Mouse (Mus musculus): ENCODE measurements around the gene Uba2. TPM values are rescaled to one million over a fixed set of nuclear protein-coding genes. Genes with fewer than 3 reads are reported as not detected.
"Not testable (repeated sequence)": the region's sequence is repeated elsewhere in the genome, so short reads cannot be mapped to it uniquely, and the experiment has no call there.

Uba2 gene
- polyA plus RNA-seq, 1 experiment from 2014 or later = 187 TPM

DNA sequence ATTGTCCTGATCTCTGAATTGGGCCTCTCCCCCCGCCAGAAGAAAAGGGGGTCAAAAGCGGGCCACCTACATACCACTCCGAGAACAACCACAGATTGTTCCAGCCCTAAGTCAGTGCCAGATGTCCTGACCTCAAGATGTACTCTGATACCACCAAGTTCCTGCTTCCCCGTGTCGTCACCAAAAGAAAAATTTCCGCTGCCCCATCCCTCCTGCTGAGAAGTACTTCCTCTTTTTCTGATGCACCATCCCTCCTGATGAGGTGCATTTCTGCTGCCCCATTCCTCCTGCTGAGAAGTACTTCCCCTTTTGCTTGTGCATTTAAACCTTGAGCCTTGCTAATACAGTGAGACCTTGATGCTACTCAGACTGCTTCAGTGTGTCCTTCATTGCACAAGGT, 6.8 kb upstream of the Uba2 start:
- not testable (repeated sequence) for H3K4me2 ChIP-seq (ENCODE audit: low read length); H3K4me1 ChIP-seq (replicated peaks; ENCODE audit: control insufficient read depth, insufficient read depth, low read length); H3K4me3 ChIP-seq (ENCODE audit: low read depth, low read length); ATAC-seq (replicated peaks; ENCODE audit: low FRiP score, low TSS enrichment, low read depth); H3K36me3 ChIP-seq (ENCODE audit: control insufficient read depth, insufficient read depth, low read length); H3K9me3 ChIP-seq (ENCODE audit: control insufficient read depth, low read length); H3K27me3 ChIP-seq (replicated peaks; ENCODE audit: control insufficient read depth, insufficient read depth, low read length); H3K9ac ChIP-seq (ENCODE audit: low read length); H3K27ac ChIP-seq (ENCODE audit: low read depth); DNase-seq (ENCODE audit: low spot score)
- 96% methylated on average over 6 of the region's 6 CpGs for WGBS

GRCm38 (mm10) chr7:34172251-34172650, 2.9 kb upstream of the Uba2 start:
- Histone ChIP-seq H3K27me3 (replicated peaks; ENCODE audit: control insufficient read depth, insufficient read depth, low read length) (no peaks in the 10 kb centered on the region), H3K9me3 (ENCODE audit: control insufficient read depth, low read length) (no peaks in the 10 kb centered on the region), H3K27ac (ENCODE audit: low read depth) (no peak overlapping the region), H3K9ac (ENCODE audit: low read length) (no peak overlapping the region), H3K4me2 (ENCODE audit: low read length) (no peak overlapping the region), H3K4me1 (replicated peaks; ENCODE audit: control insufficient read depth, insufficient read depth, low read length) (no peaks in the 10 kb centered on the region), H3K36me3 (ENCODE audit: control insufficient read depth, insufficient read depth, low read length) (no peaks in the 10 kb centered on the region), H3K4me3 (ENCODE audit: low read depth, low read length) (no peak overlapping the region)
- DNase-seq (ENCODE audit: low spot score) = no peak
- no peak for ATAC-seq (replicated peaks; ENCODE audit: low FRiP score, low TSS enrichment, low read depth)
- 67% methylated on average over 1 of the region's 1 CpGs for WGBS

DNA sequence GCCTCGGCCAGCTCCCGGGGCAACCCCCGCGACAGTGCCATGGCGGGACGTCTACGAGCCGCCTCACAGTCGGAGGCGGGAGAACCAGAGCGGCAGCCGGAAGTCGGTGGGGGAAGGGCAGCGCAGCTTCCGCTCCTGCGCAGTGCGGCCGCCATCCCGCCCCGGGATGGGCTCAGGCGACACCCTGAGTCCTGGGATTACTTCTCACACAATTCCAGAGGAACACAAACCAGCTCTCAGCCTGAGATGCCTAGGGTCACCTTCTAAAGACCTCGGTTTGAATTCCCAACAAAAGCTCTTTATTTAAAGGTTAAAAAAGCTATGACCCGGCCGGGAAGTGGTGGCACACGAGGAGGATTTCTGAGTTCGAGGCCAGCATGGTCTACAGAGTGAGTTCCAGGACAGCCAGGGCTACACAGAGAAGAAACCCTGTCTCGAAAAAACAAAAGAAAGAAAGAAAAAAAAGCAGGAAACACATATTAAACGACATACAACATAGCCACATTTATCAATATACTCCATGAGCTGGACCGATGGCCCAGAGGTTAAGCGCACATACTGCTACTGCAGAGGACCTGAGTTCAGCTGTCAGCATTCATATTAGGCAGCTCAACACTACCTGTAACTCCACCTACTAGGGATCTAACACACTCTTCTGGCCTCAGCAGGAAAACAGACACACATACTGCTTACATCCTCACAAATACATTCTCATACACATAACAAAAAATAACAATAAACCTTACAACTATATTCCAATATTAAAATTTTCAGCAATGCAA, 738 bp downstream of the Uba2 start:
- H3K4me1 ChIP-seq (replicated peaks; ENCODE audit: control insufficient read depth, insufficient read depth, low read length) = peaks cover 6% of the 10 kb centered on the region; the same call in 1 of the 2 replicates

DNA sequence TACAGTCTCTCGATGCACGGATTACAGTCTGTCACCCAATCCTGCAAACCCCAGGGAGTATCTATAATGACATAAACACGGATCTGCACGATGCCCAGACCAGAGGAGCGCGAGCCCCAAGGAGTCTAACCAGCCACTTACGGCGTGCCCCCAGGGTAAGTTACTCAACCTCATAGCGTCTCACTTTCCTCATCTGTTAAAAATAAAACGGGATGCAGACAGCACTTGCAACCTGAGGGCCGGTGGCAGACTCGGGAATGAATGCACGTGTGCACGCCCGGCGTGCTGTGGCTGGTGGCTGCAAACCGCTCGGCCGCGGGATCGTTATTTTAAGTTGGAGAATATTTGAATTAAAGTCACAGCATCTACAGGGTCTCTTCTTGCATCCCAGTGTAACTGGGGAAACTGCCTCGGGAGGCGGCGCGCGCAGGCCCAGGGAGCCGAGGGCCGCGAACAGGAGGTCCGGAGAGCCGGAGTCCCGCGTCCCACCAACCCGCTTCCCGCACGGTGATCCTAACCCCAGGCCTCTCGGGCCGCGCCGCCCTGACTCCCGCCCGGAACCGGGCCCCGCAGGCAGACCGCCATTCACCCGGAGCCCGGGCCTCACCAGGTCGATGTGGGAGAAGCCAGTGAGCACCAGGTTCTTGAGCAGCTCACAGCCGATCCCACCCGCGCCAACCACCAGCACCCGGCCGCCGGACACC, 1.5 kb downstream of the Uba2 start:
- Histone ChIP-seq H3K27me3 (replicated peaks; ENCODE audit: control insufficient read depth, insufficient read depth, low read length) (no peaks in the 10 kb centered on the region), H3K4me1 (replicated peaks; ENCODE audit: control insufficient read depth, insufficient read depth, low read length) (peaks cover 6% of the 10 kb centered on the region; the same call in 1 of the 2 replicates), H3K27ac (ENCODE audit: low read depth) (peak overlapping the region; percentile 82), H3K4me3 (ENCODE audit: low read depth, low read length) (peak overlapping the region; percentile 98), H3K36me3 (ENCODE audit: control insufficient read depth, insufficient read depth, low read length) (peaks cover 25% of the 10 kb centered on the region), H3K4me2 (ENCODE audit: low read length) (peak overlapping the region; percentile 94), H3K9ac (ENCODE audit: low read length) (peak overlapping the region; percentile 86), H3K9me3 (ENCODE audit: control insufficient read depth, low read length) (no peaks in the 10 kb centered on the region)
- DNase-seq (ENCODE audit: low spot score) = peak; percentile 73
- WGBS = under 1% methylated on average over 53 of the region's 54 CpGs
- ATAC-seq (replicated peaks; ENCODE audit: low FRiP score, low TSS enrichment, low read depth) = no peak; the same call in none of the 2 replicates

More for the DNA sequence above, 738 bp downstream of the Uba2 start:
- H3K27me3 ChIP-seq (replicated peaks; ENCODE audit: control insufficient read depth, insufficient read depth, low read length) = no peaks in the 10 kb centered on the region
- H3K27ac ChIP-seq (ENCODE audit: low read depth) = peak overlapping the region; percentile 82
- DNase-seq (ENCODE audit: low spot score) (peak; percentile 96), ATAC-seq (replicated peaks; ENCODE audit: low FRiP score, low TSS enrichment, low read depth) (peak; percentile 95)
- H3K9ac ChIP-seq (ENCODE audit: low read length) = peak overlapping the region; percentile 86
- H3K4me2 ChIP-seq (ENCODE audit: low read length) = peak overlapping the region; percentile 94
- peaks cover 18% of the 10 kb centered on the region for H3K36me3 ChIP-seq (ENCODE audit: control insufficient read depth, insufficient read depth, low read length)
- 10% methylated on average over 27 of the region's 30 CpGs for WGBS
- peak overlapping the region; percentile 98 for H3K4me3 ChIP-seq (ENCODE audit: low read depth, low read length)
- no peaks in the 10 kb centered on the region for H3K9me3 ChIP-seq (ENCODE audit: control insufficient read depth, low read length)

GRCm38 (mm10) chr7:34166850-34167249, 2.5 kb downstream of the Uba2 start:
- Histone ChIP-seq H3K9me3 (ENCODE audit: control insufficient read depth, low read length) (no peaks in the 10 kb centered on the region), H3K9ac (ENCODE audit: low read length) (no peak overlapping the region), H3K36me3 (ENCODE audit: control insufficient read depth, insufficient read depth, low read length) (peaks cover 36% of the 10 kb centered on the region), H3K27me3 (replicated peaks; ENCODE audit: control insufficient read depth, insufficient read depth, low read length) (no peaks in the 10 kb centered on the region), H3K27ac (ENCODE audit: low read depth) (no peak overlapping the region), H3K4me1 (replicated peaks; ENCODE audit: control insufficient read depth, insufficient read depth, low read length) (peaks cover 6% of the 10 kb centered on the region; the same call in 1 of the 2 replicates), H3K4me3 (ENCODE audit: low read depth, low read length) (0 out of 2 replicates have a peak overlapping the region, but pooled peaks have one; percentile 1), H3K4me2 (ENCODE audit: low read length) (peak overlapping the region; percentile 26; the same call in 1 of the 2 replicates)
- WGBS = 52% methylated on average over 4 of the region's 4 CpGs
- ATAC-seq (replicated peaks; ENCODE audit: low FRiP score, low TSS enrichment, low read depth) (no peak), DNase-seq (ENCODE audit: low spot score) (peak; percentile 64)

DNA sequence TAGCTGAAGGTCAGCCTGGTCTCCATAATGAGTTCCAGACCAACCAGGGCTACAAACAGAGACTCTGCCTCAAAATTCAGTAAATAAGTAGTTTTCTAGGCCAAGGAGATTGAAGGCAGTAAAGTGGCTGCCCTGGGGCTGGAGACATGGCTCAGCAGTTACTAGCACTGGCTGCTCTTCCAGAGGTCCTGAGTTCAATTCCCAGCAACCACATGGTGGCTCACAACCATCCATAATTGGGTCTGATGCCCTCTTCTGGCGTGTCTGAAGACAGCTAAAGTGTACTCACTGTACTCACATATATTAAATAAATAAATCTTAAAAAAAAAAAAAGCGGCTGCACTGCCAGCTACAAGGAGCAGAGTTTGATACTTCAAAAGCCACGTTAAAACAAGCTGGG, 3.4 kb downstream of the Uba2 start:
- H3K36me3 ChIP-seq (ENCODE audit: control insufficient read depth, insufficient read depth, low read length) = peaks cover 44% of the 10 kb centered on the region
- no peak overlapping the region for H3K4me2 ChIP-seq (ENCODE audit: low read length)
- H3K27ac ChIP-seq (ENCODE audit: low read depth) = no peak overlapping the region
- H3K9ac ChIP-seq (ENCODE audit: low read length) = no peak overlapping the region
- no peak overlapping the region for H3K4me3 ChIP-seq (ENCODE audit: low read depth, low read length)
- DNase-seq (ENCODE audit: low spot score) (no peak), ATAC-seq (replicated peaks; ENCODE audit: low FRiP score, low TSS enrichment, low read depth) (no peak)
- no peaks in the 10 kb centered on the region for H3K27me3 ChIP-seq (replicated peaks; ENCODE audit: control insufficient read depth, insufficient read depth, low read length)
- peaks cover 6% of the 10 kb centered on the region; the same call in 1 of the 2 replicates for H3K4me1 ChIP-seq (replicated peaks; ENCODE audit: control insufficient read depth, insufficient read depth, low read length)
- 85% methylated on average over 3 of the region's 3 CpGs for WGBS
- H3K9me3 ChIP-seq (ENCODE audit: control insufficient read depth, low read length) = no peaks in the 10 kb centered on the region

- WGBS = 92% methylated on average over 7 of the region's 7 CpGs
- peaks cover 57% of the 10 kb centered on the region for H3K36me3 ChIP-seq (ENCODE audit: control insufficient read depth, insufficient read depth, low read length)
- H3K27ac ChIP-seq (ENCODE audit: low read depth) = no peak overlapping the region
- DNase-seq (ENCODE audit: low spot score) (no peak), ATAC-seq (replicated peaks; ENCODE audit: low FRiP score, low TSS enrichment, low read depth) (no peak)
- no peak overlapping the region for H3K4me2 ChIP-seq (ENCODE audit: low read length)
- H3K27me3 ChIP-seq (replicated peaks; ENCODE audit: control insufficient read depth, insufficient read depth, low read length) = no peaks in the 10 kb centered on the region
- no peak overlapping the region for H3K4me3 ChIP-seq (ENCODE audit: low read depth, low read length)
- H3K9me3 ChIP-seq (ENCODE audit: control insufficient read depth, low read length) = no peaks in the 10 kb centered on the region
- peaks cover 6% of the 10 kb centered on the region; the same call in 1 of the 2 replicates for H3K4me1 ChIP-seq (replicated peaks; ENCODE audit: control insufficient read depth, insufficient read depth, low read length)
- no peak overlapping the region for H3K9ac ChIP-seq (ENCODE audit: low read length)
Observed at GRCm38 (mm10) chr7:34164671-34165070, 4.7 kb downstream of the Uba2 start.

DNA sequence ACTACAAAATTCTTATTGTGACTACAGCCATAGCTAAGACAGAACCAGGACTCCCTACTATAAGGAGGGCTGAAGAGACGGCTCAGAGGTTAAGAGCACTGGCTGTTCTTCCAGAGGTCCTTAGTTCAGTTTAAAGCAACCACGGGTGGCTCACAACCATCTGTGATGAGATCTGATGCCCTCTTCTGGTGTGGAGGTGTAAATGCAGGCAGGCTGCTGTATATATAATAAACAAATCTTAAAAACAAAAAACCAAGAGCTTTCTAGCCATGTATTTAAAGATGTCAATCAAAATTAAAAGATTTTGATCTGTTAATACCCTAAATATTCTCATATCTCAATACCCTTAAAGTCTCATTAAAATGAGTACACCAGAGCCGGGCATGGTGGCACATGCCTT, 10.2 kb downstream of the Uba2 start:
- 94% methylated on average over 3 of the region's 3 CpGs for WGBS
- no peaks in the 10 kb centered on the region for H3K9me3 ChIP-seq (ENCODE audit: control insufficient read depth, low read length)
- H3K4me3 ChIP-seq (ENCODE audit: low read depth, low read length) = no peak overlapping the region
- H3K36me3 ChIP-seq (ENCODE audit: control insufficient read depth, insufficient read depth, low read length) = peaks cover 99% of the 10 kb centered on the region
- no peaks in the 10 kb centered on the region for H3K27me3 ChIP-seq (replicated peaks; ENCODE audit: control insufficient read depth, insufficient read depth, low read length)
- no peak for DNase-seq (ENCODE audit: low spot score)
- ATAC-seq (replicated peaks; ENCODE audit: low FRiP score, low TSS enrichment, low read depth) = no peak
- no peak overlapping the region for H3K9ac ChIP-seq (ENCODE audit: low read length)
- no peak overlapping the region for H3K27ac ChIP-seq (ENCODE audit: low read depth)
- H3K4me1 ChIP-seq (replicated peaks; ENCODE audit: control insufficient read depth, insufficient read depth, low read length) = no peaks in the 10 kb centered on the region
- H3K4me2 ChIP-seq (ENCODE audit: low read length) = no peak overlapping the region
